21 mouse cellular contexts compared by ENCODE assay signal in genomic region chr11:32388064-32388463, GRCm38 (mm10).
"Had no signal": no experiment of that assay in that cellular context is flagged by ENCODE, and none has a peak within 500 bp of the region (broad histone marks: within the 10 kb centered on the region; RNA-seq: fewer than 3 reads in every experiment).

No protein-coding gene starts in this region.

- H3K9me3 ChIP-seq: intestine, embryonic 15.5 days; limb, embryonic 12.5 days; limb, embryonic 15.5 days; midbrain, embryonic 12.5 days; midbrain, embryonic 15.5 days; neural tube, embryonic 12.5 days; neural tube, embryonic 15.5 days had no signal

- H3K9ac ChIP-seq: intestine, embryonic 15.5 days; limb, embryonic 12.5 days; limb, embryonic 15.5 days; liver, embryonic 14.5 days; liver, postnatal 0 days; midbrain, embryonic 12.5 days; midbrain, embryonic 15.5 days; neural tube, embryonic 12.5 days; neural tube, embryonic 15.5 days had no signal

- ATAC-seq: intestine, embryonic 15.5 days; liver, postnatal 0 days; midbrain, embryonic 15.5 days had no signal

- H3K27me3 ChIP-seq: intestine, embryonic 15.5 days; limb, embryonic 12.5 days; limb, embryonic 15.5 days; midbrain, embryonic 12.5 days; midbrain, embryonic 15.5 days; neural tube, embryonic 12.5 days; neural tube, embryonic 15.5 days had no signal

- H3K4me2 ChIP-seq: intestine, embryonic 15.5 days; limb, embryonic 12.5 days; limb, embryonic 15.5 days; liver, embryonic 11.5 days; midbrain, embryonic 12.5 days; midbrain, embryonic 15.5 days; neural tube, embryonic 12.5 days; neural tube, embryonic 15.5 days had no signal

- H3K4me3 ChIP-seq: intestine, embryonic 15.5 days; limb, embryonic 12.5 days; limb, embryonic 15.5 days; midbrain, embryonic 12.5 days; midbrain, embryonic 15.5 days; neural tube, embryonic 12.5 days; neural tube, embryonic 15.5 days had no signal

- H3K27ac ChIP-seq: intestine, embryonic 15.5 days; limb, embryonic 12.5 days; limb, embryonic 15.5 days; liver, embryonic 14.5 days; macrophage; midbrain, embryonic 12.5 days; midbrain, embryonic 15.5 days; neural tube, embryonic 12.5 days; neural tube, embryonic 15.5 days; stomach, postnatal 0 days had no signal

- DNase-seq: kidney, postnatal 4 days; left cerebral cortex, postnatal 4 days; liver, postnatal 0 days; lung, postnatal 10 days; right cerebral cortex, adult 18-20 months; right cerebral cortex, postnatal 14 days; right cerebral cortex, postnatal 4 days; thymus, adult 2 months; thymus, postnatal 14 days; thymus, postnatal 4 days had no signal

- H3K4me1 ChIP-seq: midbrain, embryonic 15.5 days had no signal
